Mouse (Mus musculus): ENCODE measurements around the gene Gm20388. TPM values are rescaled to one million over a fixed set of nuclear protein-coding genes. Genes with fewer than 3 reads are reported as not detected.

Gm20388 gene
- polyA plus RNA-seq, 1 experiment from 2014 or later, result 5.5 TPM

- no peak overlapping the region for H3K27ac ChIP-seq
- DNase-seq (ENCODE audit: extremely low spot score, low spot score), result no peak
- H3K4me3 ChIP-seq, result no peak overlapping the region
- WGBS, result 70% methylated on average over 10 of the region's 10 CpGs
- H3K36me3 ChIP-seq (replicated peaks), result no peaks in the 10 kb centered on the region
- H3K27me3 ChIP-seq (ENCODE audit: poor library complexity, severe bottlenecking), result no peaks in the 10 kb centered on the region
- no peaks in the 10 kb centered on the region for H3K9me3 ChIP-seq
- H3K4me1 ChIP-seq, result peaks cover 7% of the 10 kb centered on the region; the same call in 1 of the 2 replicates
Observed at GRCm38 (mm10) chr8:124392271-124393012, 4481.8 kb downstream of the Gm20388 start.

- peaks cover 7% of the 10 kb centered on the region; the same call in 1 of the 2 replicates for H3K4me1 ChIP-seq
- no peaks in the 10 kb centered on the region for H3K27me3 ChIP-seq (ENCODE audit: poor library complexity, severe bottlenecking)
- H3K27ac ChIP-seq, result no peak overlapping the region
- DNase-seq (ENCODE audit: extremely low spot score, low spot score), result no peak
- 91% methylated on average over 5 of the region's 5 CpGs for WGBS
- no peak overlapping the region for H3K4me3 ChIP-seq
- no peaks in the 10 kb centered on the region for H3K9me3 ChIP-seq
- no peaks in the 10 kb centered on the region for H3K36me3 ChIP-seq (replicated peaks)
Observed at GRCm38 (mm10) chr8:124393013-124393412, 4482.4 kb downstream of the Gm20388 start.

GRCm38 (mm10) chr8:124393927-124394326 is 4483.3 kb downstream of the Gm20388 start:
- Histone ChIP-seq H3K9me3 (no peaks in the 10 kb centered on the region), H3K4me3 (no peak overlapping the region), H3K36me3 (replicated peaks) (no peaks in the 10 kb centered on the region), H3K27me3 (ENCODE audit: poor library complexity, severe bottlenecking) (no peaks in the 10 kb centered on the region), H3K27ac (no peak overlapping the region), H3K4me1 (peaks cover 10% of the 10 kb centered on the region)
- WGBS, result 82% methylated on average over 4 of the region's 4 CpGs
- DNase-seq (ENCODE audit: extremely low spot score, low spot score), result no peak

- 90% methylated on average over 7 of the region's 7 CpGs for WGBS
- H3K27ac ChIP-seq, result no peak overlapping the region
- H3K4me1 ChIP-seq, result peaks cover 19% of the 10 kb centered on the region
- H3K27me3 ChIP-seq (ENCODE audit: poor library complexity, severe bottlenecking), result no peaks in the 10 kb centered on the region
- no peaks in the 10 kb centered on the region for H3K36me3 ChIP-seq (replicated peaks)
- no peak overlapping the region for H3K4me3 ChIP-seq
- DNase-seq (ENCODE audit: extremely low spot score, low spot score), result no peak
- no peaks in the 10 kb centered on the region for H3K9me3 ChIP-seq
Observed at GRCm38 (mm10) chr8:124394951-124395350, 4484.3 kb downstream of the Gm20388 start.

MicroRNA genes within 50 kb of the gene (microRNA counts, 519-probe panel; counts per million panel counts)
- 341 counts per million, percentile 65 among the panel's probes with 10 or more counts for microRNA mmu-miR-1967

Small RNAs within 50 kb of the gene (microRNA-seq; reads per million reads assigned to microRNA genes)
- not detected for gene Gm22715
- gene Gm24366, result not detected
- gene Gm27530, result not detected
- not detected for gene Mir1967
- gene Mir6396, result not detected
- gene Mir7079, result 2.1 reads per million
- gene Mir7080, result not detected
- 1.5 reads per million for gene Mir7237
- not detected for gene Mir7687

Other genes starting within 250 kb of the Gm20388 start
- 2.7 and 3.7 TPM in 2 replicates for gene Wfdc1, start 244.5 kb upstream of the Gm20388 start, polyA plus RNA-seq (2016; fragmentation: Nextera tagmentation; extraction: Ambion mirVana)
- gene Atp2c2, start 210.8 kb upstream of the Gm20388 start, polyA plus RNA-seq (2016; fragmentation: Nextera tagmentation; extraction: Ambion mirVana), result 1.5 and 1.6 TPM in 2 replicates
- 16.7 and 17.3 TPM in 2 replicates for gene Tldc1, start 132.4 kb upstream of the Gm20388 start, polyA plus RNA-seq (2016; fragmentation: Nextera tagmentation; extraction: Ambion mirVana)
- 109 and 114 TPM in 2 replicates for gene Cotl1, start 70.3 kb upstream of the Gm20388 start, polyA plus RNA-seq (2016; fragmentation: Nextera tagmentation; extraction: Ambion mirVana)
- 10.8 and 11.1 TPM in 2 replicates for gene Klhl36, start 48.6 kb upstream of the Gm20388 start, polyA plus RNA-seq (2016; fragmentation: Nextera tagmentation; extraction: Ambion mirVana)
- gene Usp10, start 481 bp upstream of the Gm20388 start, polyA plus RNA-seq (2016; fragmentation: Nextera tagmentation; extraction: Ambion mirVana), result 251 and 264 TPM in 2 replicates
- 2.4 and 2.5 TPM in 2 replicates for gene Crispld2, start 81.6 kb downstream of the Gm20388 start, polyA plus RNA-seq (2016; fragmentation: Nextera tagmentation; extraction: Ambion mirVana)
- 28.3 and 30.2 TPM in 2 replicates for gene Zdhhc7, start 190.6 kb downstream of the Gm20388 start, polyA plus RNA-seq (2016; fragmentation: Nextera tagmentation; extraction: Ambion mirVana)
- 3.4 and 3.8 TPM in 2 replicates for gene 6430548M08Rik, start 203.3 kb downstream of the Gm20388 start, polyA plus RNA-seq (2016; fragmentation: Nextera tagmentation; extraction: Ambion mirVana)